Mouse (Mus musculus) layer of hippocampus, postnatal 36 days (tissue): Measurements from ENCODE around the gene Cabp2. TPM values are rescaled to one million over a fixed set of nuclear protein-coding genes. Genes with fewer than 3 reads are reported as not detected.
"Not testable (repeated sequence)": the region's sequence is repeated elsewhere in the genome, so short reads cannot be mapped to it uniquely, and the experiment has no call there.

Source experiments
- DNase-seq, 2 experiments: peaks; one replicate each; pipeline ENCODE4 v3.0.0; 2022
- total RNA-seq, 2 experiments: library from RNA; stranded (reverse); gene quantifications; 2 replicates each; pipeline ENCODE4 v1.2.3; 2021

Gene Cabp2
- total RNA-seq, 2 experiments from 2014 or later, result not detected

- DNase-seq, result no peak
These were observed 20.7 kb downstream of the Cabp2 start for GRCm38 (mm10) chr19:4102049-4102448.

GRCm38 (mm10) chr19:4102626-4103025 lies 21.2 kb downstream of the Cabp2 start:
- DNase-seq, result no peak

DNA sequence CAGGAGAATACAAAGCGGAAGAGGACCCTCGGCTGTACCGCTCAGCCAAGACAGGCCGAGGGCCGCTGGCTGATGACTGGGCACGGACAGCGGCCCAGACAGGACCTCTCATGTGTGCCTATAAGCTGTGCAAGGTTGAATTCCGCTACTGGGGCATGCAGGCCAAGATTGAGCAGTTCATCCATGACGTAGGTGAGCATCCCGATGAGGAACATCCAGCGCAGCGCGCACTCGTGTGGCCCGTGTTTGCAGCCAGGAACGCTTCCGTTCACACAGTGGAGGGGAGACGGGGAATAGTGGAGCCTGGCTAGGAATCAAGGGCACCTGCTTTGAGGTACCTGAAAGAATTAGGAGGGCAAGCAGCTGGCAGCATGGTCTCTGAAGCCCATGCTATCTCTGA lies 21.9 kb downstream of the Cabp2 start:
- DNase-seq, result no peak

DNA sequence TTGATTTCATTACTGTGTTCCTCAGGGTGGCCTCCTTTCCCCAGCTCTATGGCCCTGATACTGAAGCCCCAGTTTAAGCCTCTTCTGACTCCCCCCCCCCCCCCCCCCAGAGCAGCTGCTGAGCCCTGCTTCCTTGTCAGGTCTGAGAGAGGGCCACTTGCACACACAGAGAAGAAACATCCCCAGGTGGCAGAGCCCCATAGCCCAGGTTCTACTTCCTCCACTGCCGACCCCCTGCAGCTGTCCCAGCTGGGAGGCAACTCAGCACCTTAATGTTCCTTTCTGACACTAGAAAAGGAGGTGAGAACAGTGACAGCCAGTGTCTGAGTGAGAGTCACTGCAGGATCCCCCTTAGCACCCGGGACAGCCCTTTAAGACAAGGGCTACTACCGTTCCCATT lies 22.4 kb downstream of the Cabp2 start:
- DNase-seq, result no peak

- DNase-seq, result no peak
These were observed 23.4 kb downstream of the Cabp2 start for GRCm38 (mm10) chr19:4104675-4105194.

GRCm38 (mm10) chr19:4106654-4107053 lies 25.3 kb downstream of the Cabp2 start:
- no peak for DNase-seq

DNA sequence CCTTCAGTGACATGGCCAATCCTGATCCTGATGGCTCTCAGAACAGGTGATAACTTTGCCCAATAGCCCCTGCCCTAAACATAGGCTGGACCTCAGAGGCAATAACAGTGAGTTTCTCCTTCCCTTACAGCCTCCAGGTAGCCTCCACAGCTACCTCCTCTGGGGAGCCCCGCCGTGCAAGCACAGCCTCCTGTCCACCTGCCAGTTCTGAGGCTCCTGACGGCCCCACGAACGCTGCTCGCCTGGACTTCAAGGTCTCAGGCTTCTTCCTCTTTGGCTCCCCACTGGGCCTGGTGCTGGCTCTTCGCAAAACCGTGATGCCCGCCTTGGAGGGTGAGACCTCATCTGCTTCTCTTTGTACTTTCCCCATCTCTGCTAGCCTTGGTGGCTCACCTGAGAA lies 27.2 kb downstream of the Cabp2 start:
- no peak for DNase-seq

GRCm38 (mm10) chr19:4112063-4112960 lies 30.9 kb downstream of the Cabp2 start:
- no peak for DNase-seq

DNA sequence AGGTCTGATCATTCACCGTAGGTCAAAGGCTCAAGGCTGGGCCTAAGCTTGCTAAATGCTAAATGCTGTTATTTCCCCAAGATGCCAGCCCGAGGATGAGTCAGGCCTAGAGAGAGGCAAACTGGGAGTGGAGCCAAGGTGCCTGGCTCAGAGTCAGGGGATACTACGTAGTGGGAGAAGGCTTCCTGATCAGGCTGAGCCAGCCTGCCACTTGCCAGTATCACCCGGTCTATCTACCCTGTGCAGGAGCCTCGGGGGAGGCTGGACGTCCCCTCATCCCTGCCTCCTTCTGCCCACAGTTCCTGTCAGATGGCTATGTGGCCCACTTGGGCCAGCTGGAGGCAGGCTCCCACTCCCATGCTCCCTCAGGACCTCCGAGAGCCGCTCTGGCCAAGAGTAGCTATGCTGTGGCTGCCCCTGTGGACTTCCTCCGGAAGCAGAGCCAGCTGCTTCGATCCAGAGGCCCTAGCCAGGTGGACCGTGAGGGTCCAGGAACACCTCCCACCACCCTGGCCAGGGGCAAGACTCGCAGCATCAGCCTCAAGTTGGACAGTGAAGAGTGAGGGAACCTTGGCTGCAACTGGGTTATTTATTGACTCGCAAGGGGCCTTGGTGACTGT lies 31.9 kb downstream of the Cabp2 start:
- DNase-seq, result peak; percentile 74 to 81

GRCm38 (mm10) chr19:4113806-4114230 lies 32.4 kb downstream of the Cabp2 start:
- DNase-seq, result no peak

GRCm38 (mm10) chr19:4114551-4114950 lies 33.2 kb downstream of the Cabp2 start:
- no peak for DNase-seq

DNA sequence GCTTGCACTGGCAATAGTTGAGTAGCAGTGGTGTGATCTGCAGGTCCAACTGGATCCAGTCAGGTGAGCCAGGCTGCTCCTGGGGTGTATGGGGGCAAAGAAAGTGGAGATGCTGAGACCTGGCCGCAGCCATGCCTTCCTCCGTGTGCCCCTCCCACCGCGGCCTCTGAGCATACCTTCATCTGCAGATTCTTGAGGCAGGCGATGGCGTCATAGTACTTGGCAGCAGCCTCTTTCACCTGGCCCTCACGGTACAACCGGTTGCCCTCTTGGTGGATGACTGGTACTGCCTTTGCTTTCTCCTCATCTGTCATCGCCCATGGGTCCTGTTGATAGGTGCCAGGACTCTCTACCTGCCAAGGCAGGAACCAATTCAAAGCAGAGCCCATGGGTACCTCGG lies 33.8 kb downstream of the Cabp2 start:
- DNase-seq, result no peak

DNA sequence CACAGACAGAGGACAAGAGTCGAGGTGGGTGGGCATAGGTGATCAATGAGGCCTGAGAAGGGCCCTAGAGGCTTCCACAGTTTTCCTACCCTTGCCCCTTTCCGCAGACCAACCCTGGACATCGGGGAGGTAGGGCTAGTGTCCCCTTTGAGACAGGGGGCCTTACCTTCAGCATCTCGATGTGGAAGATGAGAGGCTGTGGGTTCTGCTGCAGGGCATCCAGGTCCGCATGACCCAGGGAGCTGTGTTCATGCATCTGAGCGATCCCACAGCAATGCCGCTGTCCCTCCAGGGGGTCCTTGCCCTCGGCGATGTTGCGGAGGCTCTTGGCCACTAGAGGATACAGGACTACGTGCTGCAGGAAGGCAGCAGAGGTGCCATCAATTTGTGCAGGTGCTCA lies 34.4 kb downstream of the Cabp2 start:
- no peak for DNase-seq

GRCm38 (mm10) chr19:4117006-4117405 lies 35.6 kb downstream of the Cabp2 start:
- DNase-seq, result no peak

DNA sequence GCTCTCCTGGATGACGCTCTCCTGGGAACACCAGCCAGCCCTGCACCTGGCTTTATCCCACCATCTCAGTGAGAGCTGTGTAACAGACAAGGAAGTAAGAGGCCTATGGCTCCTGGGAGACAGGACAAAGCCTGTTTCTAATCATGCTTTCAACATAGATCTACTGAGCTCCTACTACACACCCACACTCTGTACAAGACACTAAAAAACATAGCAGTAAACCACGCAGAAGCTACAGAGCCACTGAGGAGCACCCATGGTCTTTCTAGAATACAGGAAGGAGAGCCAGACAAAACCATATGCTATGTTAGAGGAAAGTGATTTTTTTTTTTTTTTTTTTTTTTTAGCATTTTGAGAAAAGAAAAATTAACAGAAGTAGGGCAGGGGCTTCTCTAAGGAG lies 37.0 kb downstream of the Cabp2 start:
- no peak for DNase-seq

- no peak for DNase-seq
These were observed 38.5 kb downstream of the Cabp2 start for GRCm38 (mm10) chr19:4119716-4120487.

- no peak for DNase-seq
These were observed 39.1 kb downstream of the Cabp2 start for GRCm38 (mm10) chr19:4120496-4120895.

DNA sequence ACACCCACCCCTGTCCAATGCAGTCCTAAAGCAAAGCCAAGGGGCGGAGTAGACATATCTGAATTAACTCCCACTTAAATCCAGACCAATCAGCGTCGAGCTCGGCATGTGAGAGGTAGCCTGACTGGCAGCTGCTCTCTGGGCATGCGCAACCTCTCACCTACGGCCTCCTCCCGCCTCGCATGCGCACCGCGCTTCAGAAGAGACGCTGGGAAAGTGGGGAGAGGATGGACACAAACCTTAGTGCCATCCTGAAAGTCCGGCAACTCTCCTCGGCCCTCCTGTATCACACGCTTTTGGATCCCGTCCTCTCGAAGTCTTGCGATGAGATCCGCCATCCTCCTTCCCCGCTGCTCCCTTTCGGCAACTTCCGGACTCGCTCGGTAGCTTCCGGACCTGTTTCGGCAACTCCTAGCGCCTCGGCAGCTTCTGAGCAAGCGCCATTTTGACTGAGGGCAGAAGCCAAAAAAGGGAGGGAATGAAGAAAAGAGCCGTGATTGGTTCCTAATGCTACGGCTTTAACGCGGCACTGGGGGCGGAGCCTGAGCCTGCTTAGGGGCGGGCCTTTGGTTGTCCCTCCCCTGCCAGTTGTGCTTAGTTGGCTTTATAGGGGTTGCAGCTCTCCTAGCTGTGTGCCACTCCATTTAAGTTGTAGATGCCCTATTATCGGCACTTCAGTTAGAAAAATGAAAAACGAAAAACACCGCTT lies 39.9 kb downstream of the Cabp2 start:
- peak; percentile 96 for DNase-seq

- DNase-seq, result not testable (repeated sequence)
These were observed 40.5 kb downstream of the Cabp2 start for GRCm38 (mm10) chr19:4121896-4122295.

DNA sequence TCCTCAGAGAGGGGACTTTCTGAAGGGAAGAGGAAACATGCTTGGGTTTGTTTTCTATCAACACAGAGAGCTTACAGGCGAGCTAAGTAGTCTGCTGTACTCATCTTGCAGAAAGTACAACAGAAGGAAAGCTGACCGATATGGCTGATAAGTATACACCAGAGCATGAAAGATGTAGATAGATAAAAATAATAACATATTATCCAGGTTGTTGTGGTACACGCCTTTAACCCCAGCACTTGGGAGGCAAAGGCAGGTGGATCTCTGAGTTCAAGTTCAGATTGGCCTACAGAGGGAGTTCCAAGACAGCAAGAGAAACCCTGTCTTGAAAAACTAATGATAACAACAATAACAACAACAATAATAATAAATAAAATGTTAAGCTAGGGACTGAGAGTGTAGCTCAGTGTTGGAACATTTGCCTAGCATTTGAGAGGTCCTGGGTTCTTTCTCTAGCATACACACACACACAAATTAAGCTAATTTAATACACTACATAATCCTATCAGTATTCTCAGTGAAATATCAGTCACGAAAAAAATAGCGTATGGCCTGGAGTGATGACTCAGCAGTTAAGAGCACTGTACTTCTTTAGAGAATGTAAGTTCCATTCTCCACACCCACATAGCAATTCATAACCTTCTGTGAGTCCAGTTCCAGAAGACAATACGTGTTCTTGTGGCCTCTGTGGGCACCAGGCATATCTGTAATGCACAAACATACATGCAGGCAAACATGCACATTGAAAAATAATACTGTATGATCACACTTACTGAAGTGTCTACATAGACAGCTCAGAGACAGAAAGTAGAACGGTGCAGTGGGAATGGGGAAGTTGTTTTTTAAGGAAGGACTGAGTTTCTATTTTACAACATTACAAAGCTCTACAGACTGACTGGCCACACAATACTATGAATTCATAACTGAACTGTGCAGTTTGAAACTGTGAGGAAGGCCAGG lies 41.3 kb downstream of the Cabp2 start:
- DNase-seq, result no peak

DNA sequence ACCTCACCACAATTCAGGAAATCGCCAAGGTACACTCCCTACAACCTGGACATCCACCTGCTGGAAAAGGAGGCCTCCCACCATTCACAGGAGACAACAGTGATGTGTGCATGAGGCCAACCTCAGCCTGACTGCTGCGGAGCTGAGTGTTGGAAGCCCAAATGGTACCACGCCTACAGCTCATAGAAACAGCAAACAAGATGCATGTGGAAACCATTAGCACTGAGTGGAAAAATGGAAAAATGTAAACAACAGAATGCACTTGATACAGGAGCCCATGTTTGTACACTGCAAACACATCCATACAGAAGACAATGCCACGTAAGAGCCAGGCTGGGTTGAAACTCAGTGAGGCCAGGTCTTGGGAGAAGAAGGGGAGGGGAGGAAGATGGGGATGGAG lies 43.1 kb downstream of the Cabp2 start:
- DNase-seq, result no peak
